Mouse (Mus musculus) spleen, embryonic (tissue): ENCODE data around the gene Brdt.
"Not testable (repeated sequence)": the region's sequence is repeated elsewhere in the genome, so short reads cannot be mapped to it uniquely, and the experiment has no call there.

ENCODE experiments used
- CTCF ChIA-PET: fragments of 350-600 bp; sonication (Branson Sonifier 250); formaldehyde crosslinking; loops from one replicate; lab custom pipeline; 2022; lab: Charles Lee

The Brdt gene

GRCm38 (mm10) chr5:107320703-107321102 is 10.3 kb upstream of the Brdt start:
- CTCF ChIA-PET, result no interaction called here

- CTCF ChIA-PET, result no interaction called here
These were observed 9.4 kb downstream of the Brdt start for GRCm38 (mm10) chr5:107340404-107340803.

- CTCF ChIA-PET, result no interaction called here
These were observed 11.9 kb downstream of the Brdt start for GRCm38 (mm10) chr5:107342891-107343290.

GRCm38 (mm10) chr5:107346214-107346613 is 15.3 kb downstream of the Brdt start:
- CTCF ChIA-PET, result no interaction called here

- CTCF ChIA-PET, result no interaction called here
These were observed 21.6 kb downstream of the Brdt start for GRCm38 (mm10) chr5:107352566-107352965.

- CTCF ChIA-PET, result interaction anchor here (0.6 kb wide), 2 partner anchors 32 to 680 kb away, joined by 5 to 15 read pairs; no protein-coding TSS in a partner anchor
These were observed 23.0 kb downstream of the Brdt start for GRCm38 (mm10) chr5:107353981-107354380.

- CTCF ChIA-PET, result interaction anchor here (0.6 to 0.7 kb wide), 2 partner anchors 47 to 470 kb away, joined by 7 to 15 read pairs; partner anchors contain the start of gene Ephx4
These were observed 24.8 kb downstream of the Brdt start for GRCm38 (mm10) chr5:107355801-107356200.

GRCm38 (mm10) chr5:107357723-107358122 is 26.8 kb downstream of the Brdt start:
- CTCF ChIA-PET, result interaction anchor here (0.6 kb wide), 1 partner anchor 11 kb away, joined by 3 read pairs; no protein-coding TSS in a partner anchor

- CTCF ChIA-PET, result interaction anchor here (0.6 to 0.7 kb wide), 3 partner anchors 239 to 378 kb away, joined by 3 to 6 read pairs (median 6); no protein-coding TSS in a partner anchor
These were observed 28.6 kb downstream of the Brdt start for GRCm38 (mm10) chr5:107359395-107360053.

GRCm38 (mm10) chr5:107360054-107360730 is 29.2 kb downstream of the Brdt start:
- CTCF ChIA-PET, result interaction anchor here (0.6 to 0.7 kb wide), 2 partner anchors 256 to 1300 kb away, joined by 3 to 6 read pairs; no protein-coding TSS in a partner anchor

GRCm38 (mm10) chr5:107370040-107370439 is 39.1 kb downstream of the Brdt start:
- CTCF ChIA-PET, result no interaction called here

- CTCF ChIA-PET, result no interaction called here
These were observed 40.4 kb downstream of the Brdt start for GRCm38 (mm10) chr5:107371335-107371734.

- CTCF ChIA-PET, result no interaction called here
These were observed 42.3 kb downstream of the Brdt start for GRCm38 (mm10) chr5:107373256-107373655.

- CTCF ChIA-PET, result not testable (repeated sequence)
These were observed 55.5 kb downstream of the Brdt start for GRCm38 (mm10) chr5:107386448-107386847.

GRCm38 (mm10) chr5:107387788-107388187 is 56.8 kb downstream of the Brdt start:
- CTCF ChIA-PET, result no interaction called here

GRCm38 (mm10) chr5:107389373-107389772 is 58.4 kb downstream of the Brdt start:
- CTCF ChIA-PET, result no interaction called here

GRCm38 (mm10) chr5:107394437-107394836 is 63.5 kb downstream of the Brdt start:
- CTCF ChIA-PET, result no interaction called here

- CTCF ChIA-PET, result interaction anchor here (0.7 kb wide), 1 partner anchor 47 kb away, joined by 15 read pairs; no protein-coding TSS in a partner anchor
These were observed 71.5 kb downstream of the Brdt start, which contains the start of gene Ephx4 for GRCm38 (mm10) chr5:107402436-107402835. Gene Ephx4, plus strand, starts transcription at chr5:107402736.

GRCm38 (mm10) chr5:107403011-107403946 is 72.3 kb downstream of the Brdt start:
- CTCF ChIA-PET, result interaction anchor here (0.7 kb wide), 1 partner anchor 48 kb away, joined by 15 read pairs; no protein-coding TSS in a partner anchor

- CTCF ChIA-PET, result no interaction called here
These were observed 73.2 kb downstream of the Brdt start for GRCm38 (mm10) chr5:107403947-107404684.

- CTCF ChIA-PET, result no interaction called here
These were observed 74.4 kb downstream of the Brdt start for GRCm38 (mm10) chr5:107405361-107405760.
